Mouse (Mus musculus): ENCODE measurements around the gene Gm17604. TPM values are rescaled to one million over a fixed set of nuclear protein-coding genes. Genes with fewer than 3 reads are reported as not detected.

The Gm17604 gene
- total RNA-seq (2021): not detected
- long read RNA-seq, experiment 1: 0 reads
- long read RNA-seq, experiment 2: 0 reads

DNA sequence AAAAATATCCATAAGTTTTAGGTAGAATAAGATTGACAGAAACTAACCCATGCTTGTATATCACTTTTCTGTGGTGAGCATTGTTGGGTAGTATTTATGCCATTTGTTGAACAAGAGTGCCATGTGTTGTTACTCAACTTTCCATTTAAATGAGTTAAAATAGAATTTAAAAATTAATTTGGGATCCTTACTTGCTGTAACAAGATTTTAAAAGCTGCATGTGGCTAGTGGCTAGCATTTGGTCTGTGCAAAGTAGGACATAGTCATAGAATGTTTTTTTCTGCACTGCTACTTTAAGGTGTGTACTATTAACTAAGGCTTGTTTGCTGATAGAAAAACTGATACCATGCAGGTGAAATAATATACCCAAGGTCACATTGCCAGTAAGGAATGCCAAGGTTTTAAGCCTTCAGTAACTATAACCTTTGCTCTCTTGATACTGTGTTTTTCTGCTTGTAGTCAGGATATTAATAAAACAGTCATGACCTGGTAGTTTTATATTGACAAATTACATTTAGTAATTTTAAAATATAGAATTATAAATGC, at the start of gene Gm17604:
Gm17604 (minus strand) TSS at position 51 of the 546 bp plus-strand sequence.
- intact Hi-C loops (cut with DNase I): no loop called here
- DNase-seq: no peak

DNA sequence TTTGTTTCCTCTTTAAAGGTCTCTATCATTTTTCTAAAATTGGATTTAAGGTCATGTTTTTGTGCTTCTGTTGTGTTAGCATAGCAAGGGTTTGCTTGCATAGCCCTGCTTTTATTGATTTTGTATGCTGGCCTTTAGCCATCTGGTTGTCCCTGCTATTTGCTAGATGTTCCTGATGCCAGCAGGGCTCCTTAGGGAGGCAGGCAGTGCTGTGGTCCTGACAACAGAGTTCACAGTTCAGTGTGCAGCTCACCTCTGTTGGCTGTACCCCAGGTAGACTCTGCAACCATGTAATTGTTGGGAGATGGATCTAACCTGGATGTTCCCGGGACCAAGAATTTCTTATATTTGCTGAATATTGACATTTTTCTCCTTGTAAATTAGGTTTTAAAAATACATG, 45.3 kb upstream of the Gm17604 start:
- intact Hi-C loops (cut with DNase I): no loop called here
- DNase-seq: no peak

DNA sequence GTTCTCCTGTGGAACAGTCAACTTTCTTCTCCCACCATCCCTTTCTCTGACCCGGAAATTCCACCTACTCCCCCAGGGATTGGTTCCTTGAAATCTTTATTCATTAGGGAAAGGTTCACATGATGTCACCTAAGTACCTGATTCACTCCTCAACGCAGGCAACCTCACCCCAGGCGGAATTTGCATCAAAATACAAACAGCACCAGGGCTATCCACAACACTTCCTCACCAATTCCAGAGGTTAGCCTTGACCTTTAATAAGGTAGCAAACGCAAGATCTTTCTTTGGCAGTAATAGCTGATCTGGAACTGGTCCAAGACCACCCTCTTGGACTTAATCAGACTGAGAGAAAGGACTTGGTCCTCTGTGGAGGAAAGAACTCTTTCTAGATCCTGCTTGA, 1.5 kb downstream of the Gm17604 start:
- intact Hi-C loops (cut with DNase I): no loop called here
- peak in 1 of 2 experiments; percentile 21 for DNase-seq

DNA sequence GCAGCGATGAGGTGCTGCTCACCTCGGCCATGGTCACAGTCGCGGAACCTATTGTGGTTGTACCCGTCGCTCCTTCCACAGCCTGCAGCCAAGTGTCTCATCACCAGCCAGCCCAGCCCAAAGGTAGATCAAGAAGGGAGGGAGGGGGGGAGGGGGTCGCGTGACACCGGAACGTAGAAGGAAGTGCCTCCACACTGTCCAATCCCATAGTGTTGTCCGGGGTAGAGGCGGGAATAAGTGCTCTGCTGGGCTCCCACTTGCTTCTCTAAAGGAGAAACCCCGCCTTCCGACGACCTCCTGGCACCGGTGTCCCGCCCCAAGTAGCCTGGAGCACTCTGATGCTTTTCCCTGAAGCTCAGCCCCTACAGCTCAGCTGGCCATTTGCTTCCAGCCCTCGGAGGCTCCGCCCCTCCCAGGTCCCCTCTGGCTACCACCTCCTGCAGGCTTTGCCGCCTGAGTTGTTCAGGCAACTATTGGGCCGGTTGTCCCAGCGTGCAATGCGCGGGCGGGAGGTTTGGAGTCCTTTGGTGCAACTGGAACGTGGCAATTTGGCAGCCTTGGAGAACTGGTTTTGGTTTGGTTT, 24.3 kb downstream of the Gm17604 start, which contains the start of the genes Mospd2 and Fancb:
Mospd2 (minus strand) TSS at position 183 of the 583 bp plus-strand sequence.
Fancb (plus strand) TSS at position 400 of the 583 bp plus-strand sequence.
- intact Hi-C loops (cut with DNase I): no loop called here
- DNase-seq: peak; percentile 79 to 83

DNA sequence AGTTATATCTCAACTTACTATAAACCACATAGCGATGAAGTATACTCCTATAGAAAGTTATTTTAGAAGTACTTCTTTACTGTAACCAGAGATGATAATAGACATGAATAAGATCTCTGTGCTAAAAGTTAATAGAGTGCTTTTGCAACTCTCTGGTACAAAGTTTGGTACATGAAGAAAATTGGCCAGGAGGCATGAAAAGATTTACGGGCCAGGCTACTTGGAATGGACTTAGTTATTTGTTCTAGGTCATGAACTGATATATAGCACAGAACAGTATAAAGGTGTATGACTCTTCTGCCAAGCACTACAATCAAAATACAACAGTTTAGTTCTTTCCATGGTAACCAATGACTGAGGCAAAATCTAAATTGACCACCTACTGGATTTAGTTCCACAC, 25.8 kb downstream of the Gm17604 start:
- intact Hi-C loops (cut with DNase I): no loop called here
- DNase-seq: no peak

DNA sequence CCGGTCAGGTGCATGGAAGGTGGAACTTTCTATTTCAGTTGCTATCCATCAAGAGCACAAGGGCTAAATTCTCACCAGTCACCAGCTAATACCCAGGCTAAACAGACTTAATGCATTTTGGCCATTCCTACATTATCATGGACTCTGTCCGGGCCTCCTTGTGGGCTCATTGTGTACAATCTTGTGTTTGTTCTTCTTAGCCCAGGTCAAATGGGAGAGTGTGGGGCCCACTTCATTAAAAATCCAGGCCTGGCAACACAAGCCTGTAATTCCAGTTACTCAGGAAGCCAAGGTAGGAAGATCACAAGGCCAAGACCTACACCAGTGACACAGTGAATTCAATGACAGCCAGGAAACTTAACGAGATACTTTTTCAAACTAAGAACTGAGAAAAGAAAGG, 33.4 kb downstream of the Gm17604 start:
- intact Hi-C loops (cut with DNase I): no loop called here
- DNase-seq: no peak

DNA sequence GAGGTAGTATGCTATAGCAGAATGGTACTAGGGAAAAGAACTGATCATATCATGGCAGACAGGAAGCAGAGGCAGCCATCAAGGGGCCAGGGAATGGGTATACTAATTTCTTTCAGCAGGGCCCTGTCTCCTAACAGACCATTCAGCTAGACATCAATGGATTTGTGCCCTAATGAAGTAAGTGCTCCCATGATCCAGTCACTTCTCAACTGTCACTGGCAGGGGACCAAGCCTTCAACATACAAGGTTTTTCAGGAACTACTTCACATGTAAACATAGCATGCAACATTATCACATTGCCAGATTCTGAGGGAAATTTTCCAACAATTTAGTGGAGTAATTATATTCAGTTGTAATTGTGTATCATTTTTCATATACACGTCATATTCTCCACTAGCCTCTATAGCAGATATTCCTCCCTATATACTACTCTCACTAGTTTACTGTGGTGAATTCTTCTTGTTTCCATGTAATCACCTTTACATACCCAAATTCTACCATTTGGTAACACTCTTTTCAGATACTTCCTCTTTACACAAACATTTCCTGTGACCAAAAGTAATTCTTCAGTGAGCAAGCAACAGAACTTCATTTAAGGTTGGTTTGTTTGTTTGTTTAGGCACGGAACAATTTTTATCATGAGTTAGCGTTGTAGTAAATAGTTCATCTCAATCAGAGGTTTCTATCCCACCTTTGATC, 38.7 kb downstream of the Gm17604 start:
- DNase-seq: no peak
- intact Hi-C loops (cut with DNase I): no loop called here

Other genes with a start within 250 kb of the Gm17604 start
- 10 to 100 TPM; 15.0 to 15.4 TPM for gene Mospd2, start 24.5 kb downstream of the Gm17604 start, total RNA-seq (2021)
- gene Fancb, start 24.2 kb downstream of the Gm17604 start, total RNA-seq (2021): 1 to 10 TPM in 1 of 2 experiments, under 1 TPM in 1; 0.62 to 1.0 TPM

Measured in heart, postnatal 14 days (tissue).